Mouse (Mus musculus) cerebellum, adult 11-12 months (tissue): Measurements from ENCODE around the gene Ppp3ca.

Source experiments
- DNase-seq: peaks from one replicate; pipeline ENCODE4 v3.0.0; 2022

Gene Ppp3ca

DNA sequence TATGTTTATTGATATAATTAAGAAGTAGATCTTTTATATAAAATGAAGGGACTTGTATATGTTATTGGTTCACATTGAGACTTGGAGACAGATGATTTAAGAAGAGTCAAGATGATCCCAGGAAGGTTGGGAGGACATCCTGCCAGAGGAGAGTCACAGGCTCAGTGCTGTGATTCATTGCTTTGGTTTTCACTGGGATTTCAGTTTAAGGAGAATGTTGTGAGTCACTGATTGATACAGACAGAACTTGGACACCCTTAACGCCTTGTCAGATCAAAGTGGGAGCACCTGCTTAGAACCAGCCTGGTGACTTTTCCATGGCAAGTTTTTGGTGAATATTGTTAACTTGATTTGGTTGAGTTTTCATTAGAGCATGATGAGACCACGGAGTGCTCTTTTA lies 58.0 kb downstream of the Ppp3ca start:
- no peak for DNase-seq

DNA sequence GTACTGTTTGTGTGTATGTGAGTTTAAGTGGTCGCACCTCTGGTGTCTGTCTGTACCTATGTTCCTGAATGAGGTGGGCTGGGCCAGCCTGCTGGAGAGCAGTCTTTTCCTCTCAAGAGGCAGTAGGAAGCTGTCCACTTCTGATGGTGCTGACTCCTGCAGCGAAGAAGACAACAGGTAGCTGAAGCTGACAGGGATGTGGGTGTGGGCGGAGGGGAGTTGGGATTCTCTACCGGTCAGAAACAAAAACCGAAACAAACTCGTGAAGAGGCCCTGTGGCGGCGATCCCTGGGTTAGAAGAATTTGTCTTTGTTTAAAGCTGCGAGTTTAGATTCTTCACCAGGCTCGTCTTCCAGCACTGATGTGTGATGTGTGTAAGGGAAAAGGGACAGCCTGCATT lies 60.1 kb downstream of the Ppp3ca start:
- DNase-seq, result no peak

DNA sequence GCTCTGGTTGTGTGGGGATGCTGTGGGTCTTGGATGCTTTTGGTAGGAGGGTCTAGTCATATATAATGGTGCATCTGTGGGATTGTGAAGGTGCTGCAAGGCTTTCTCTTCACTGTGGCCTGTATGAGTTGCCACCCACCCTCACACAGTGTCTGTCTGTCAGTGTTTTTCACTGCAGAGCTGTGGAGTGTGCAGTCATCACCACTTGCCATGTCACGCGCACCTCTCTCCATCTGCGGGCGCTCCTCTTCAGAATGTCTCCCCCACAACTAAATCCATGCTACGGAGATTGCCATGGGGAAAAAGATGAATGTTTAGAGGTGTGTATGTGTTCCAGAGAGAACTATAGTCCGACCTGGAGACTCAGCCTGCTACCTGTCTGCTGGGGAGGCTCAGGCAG lies 61.7 kb downstream of the Ppp3ca start:
- no peak for DNase-seq

DNA sequence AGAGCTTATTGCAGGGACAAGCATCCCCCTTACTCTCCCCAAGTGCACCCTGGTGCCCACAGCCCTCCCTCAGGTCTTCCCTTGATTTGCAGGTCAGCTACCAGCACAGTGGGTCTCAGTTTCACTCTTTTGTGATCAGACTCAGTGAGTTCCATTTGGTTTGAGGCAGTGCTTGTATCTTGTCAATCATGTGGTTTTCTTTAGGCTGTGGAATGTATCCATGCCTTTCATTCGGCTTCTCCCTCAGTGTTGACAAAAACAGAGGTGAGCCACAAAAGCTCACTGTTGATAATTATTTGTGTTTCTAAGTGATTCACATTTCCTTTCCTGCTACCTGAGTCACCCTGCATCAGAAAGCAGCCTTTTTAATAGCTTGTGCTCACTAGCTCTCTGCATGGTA lies 66.1 kb downstream of the Ppp3ca start:
- DNase-seq, result no peak

DNA sequence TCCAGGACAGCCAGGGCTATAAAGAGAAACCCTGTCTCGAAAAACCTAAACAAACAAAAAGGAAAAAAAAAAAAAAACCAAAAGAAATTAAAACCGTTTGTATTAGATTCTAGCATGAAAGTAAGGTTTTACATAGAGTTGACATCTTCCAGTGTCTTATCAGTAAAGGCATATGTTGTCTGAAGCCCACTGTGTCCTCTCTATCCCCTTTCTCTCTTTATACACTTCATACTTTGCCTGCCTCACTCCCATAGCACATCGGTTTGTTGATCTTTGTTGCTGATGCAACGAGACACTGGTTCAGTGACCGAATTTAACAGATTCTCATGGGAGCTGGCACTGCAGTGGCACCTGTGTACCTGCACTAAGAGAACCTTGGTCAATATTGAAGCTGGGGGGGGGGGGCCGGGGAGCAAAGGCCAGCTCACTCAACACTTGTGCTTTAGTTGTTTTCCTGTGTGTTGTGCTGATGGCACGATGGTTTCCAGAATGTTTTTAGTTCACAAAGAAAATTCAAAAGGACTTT lies 66.9 kb downstream of the Ppp3ca start:
- DNase-seq, result no peak

DNA sequence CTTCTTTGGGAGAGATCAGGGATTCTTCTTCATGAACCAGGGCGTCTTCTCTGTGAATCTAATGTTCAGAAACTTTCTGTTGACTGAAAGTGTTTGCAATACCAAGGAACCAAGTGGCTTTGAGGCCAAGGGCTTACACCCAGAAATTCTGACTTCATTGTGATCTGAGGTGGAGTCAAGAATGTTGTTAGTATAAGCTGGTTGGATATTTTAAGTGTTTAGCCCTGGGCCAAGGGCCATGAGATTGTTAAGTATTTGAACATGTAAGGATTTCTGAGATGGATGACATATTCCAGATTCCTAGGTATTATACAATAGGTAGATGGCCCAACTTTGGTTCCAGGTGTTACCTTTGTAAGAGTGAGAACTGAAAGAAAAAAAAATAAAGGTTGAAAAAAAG lies 68.5 kb downstream of the Ppp3ca start:
- no peak for DNase-seq

DNA sequence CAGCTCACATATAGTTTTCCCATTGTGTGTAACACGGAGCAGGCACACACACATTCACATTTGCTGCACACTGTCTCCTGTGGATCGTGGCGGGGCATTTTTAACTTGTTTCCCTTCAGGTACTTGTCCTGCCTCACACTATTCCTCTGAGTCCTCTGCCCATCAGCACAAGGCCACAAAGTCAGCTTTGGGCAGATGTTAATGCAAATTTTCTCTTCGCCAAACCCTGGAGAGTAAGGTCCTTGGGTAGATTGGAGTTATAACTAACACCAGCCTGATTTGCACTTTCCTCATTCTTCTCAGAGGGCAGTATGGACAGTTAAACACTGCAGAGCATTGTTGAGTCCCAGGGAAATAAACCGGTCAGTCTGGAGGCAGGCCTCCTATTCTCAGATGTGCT lies 69.0 kb downstream of the Ppp3ca start:
- no peak for DNase-seq

DNA sequence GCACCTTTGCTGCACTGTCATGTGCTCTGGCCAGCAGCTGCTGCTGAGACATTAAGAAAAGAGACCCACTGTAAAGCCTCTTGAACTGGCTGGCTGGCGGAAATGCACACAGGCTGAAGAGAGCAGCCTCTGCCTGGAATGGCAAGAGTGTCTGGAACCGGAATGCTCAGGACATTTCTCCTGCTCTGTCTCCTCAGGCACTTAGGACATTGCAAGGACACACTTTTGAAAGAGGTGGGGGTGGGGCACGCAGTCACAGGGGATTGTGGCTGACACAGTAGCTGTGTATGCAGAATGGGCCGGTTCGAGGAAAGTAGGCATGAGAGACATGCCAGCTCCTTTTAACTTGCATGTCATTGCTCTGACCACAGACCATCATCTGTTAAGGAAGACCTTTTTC lies 71.7 kb downstream of the Ppp3ca start:
- no peak for DNase-seq

DNA sequence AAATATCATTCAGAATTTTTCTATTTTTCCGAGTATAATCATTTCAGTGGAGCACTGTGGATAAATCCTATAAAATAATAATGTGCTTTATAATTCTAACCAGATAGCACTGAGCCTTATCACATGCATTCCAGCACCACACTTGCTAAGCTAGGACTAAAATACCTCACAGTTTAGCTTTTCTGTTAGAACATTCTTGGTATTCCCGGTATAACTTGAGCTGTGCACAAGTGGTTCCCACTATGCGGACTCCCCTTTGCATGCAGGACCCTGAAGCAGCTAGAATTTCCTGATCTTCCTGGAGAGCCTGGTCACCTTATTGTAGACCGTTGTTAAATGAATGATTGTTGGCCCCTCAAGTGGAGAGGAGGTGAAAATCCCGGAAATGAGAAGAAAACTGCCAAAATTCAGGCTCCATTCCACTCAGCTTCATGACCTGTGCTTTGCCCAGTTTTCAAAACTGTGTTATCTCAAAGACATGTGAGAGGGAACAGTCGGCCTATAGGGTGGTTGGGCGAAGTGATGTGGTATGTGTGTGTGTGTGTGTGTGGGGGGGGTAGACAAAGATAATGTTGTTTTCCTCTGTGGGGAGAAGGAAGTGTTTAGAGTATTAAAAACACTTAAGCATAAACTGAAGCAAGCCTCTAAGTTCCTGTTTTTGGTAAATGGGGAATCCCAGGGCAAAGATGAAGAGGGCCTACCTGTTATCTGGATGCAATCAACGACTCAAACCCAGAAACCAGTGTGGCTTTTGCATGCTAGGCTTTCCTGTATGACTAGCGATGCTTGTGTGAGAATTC lies 72.5 kb downstream of the Ppp3ca start:
- no peak for DNase-seq

DNA sequence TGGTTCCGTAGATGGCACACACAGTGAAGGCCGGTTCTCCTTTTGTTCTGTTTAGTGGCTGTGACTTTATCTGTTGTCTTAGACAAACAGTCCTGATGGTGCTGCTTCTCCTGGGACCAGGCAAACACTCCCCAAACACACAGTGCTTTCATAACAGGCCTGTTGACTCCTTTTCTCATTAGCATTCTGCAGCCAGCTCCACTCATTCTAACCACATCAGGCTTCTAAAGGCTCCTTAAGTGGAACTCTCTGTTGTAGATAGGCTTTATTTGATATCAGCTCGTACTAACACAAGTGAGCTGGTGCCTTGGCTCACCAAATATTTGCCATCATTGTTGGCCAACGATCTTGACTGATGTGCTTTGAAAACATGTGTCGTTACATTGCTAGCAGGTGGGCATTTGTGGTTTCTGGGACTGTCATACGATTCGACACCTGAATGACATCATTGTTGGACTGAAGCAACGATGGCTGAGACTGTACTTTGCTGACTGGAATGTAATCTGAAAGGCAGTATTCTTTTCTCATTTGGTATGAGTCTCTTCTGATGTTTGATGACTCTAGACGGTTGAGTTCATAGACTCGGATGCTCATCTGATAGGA lies 74.5 kb downstream of the Ppp3ca start:
- no peak for DNase-seq

DNA sequence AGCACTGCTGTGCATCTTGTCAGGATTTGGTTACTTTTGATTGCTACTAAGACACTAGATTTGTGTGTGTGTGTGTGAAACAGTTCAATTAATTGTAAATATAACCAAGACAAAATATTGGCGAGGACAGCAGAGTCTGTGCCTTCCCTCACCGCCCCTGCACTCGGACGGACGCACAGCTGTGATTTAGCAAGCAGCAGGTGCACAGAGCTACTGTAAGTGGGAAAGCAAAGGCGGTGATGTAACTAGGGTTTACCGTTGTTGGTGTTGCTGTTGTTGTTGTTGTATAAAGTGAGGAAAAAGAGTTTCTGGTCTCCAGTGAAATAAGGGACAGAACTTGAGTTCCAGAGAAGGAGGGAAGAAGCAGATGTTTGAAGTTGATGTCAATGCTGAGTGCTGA lies 75.5 kb downstream of the Ppp3ca start:
- DNase-seq, result no peak

DNA sequence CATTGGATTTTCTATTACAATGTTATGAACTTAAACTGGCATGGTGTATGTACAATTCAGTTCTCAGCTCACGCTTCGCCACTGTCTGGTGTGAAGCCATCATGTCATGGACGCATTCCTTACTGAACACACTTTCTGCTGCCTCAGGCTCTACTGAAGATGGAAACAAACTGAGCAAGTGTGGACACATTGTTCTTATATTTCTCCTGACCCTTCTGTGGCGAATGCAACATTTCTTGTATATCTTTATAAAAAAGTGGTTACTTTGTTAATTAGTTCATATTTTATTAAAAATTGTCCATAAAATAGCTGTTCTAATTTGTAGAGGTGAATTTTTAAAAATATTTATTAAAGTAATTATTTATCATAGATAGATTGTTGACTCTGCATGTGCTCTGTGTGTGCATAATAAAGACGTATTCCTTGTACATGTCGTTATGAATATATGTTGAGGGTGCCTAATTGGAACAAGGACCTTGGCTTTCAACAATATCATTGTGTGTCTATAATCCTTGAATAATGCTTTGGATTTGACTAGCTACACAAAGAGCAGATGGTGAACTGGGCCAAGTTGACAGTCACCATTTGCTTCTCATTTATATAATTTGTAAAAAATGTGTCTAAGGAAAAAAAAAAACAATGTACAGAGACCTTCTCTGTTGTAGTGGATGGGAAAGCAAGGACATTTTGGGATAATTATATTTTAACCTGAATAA lies 79.0 kb downstream of the Ppp3ca start:
- DNase-seq, result no peak

DNA sequence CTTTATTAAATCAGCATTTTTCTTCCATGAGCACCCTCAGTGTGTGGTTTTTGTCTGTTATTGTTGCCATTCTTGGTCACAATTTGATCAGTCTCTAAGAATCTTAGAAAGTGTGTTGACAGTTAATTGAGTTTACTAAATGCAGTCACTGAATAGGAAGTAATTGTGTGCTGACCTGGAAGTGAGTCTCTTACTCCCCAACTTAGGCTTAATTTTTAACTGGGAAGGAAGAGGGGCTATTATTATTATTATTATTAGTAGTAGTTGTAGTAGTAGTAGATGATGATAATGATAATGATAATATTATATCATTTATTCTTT lies 79.5 kb downstream of the Ppp3ca start:
- no peak for DNase-seq

DNA sequence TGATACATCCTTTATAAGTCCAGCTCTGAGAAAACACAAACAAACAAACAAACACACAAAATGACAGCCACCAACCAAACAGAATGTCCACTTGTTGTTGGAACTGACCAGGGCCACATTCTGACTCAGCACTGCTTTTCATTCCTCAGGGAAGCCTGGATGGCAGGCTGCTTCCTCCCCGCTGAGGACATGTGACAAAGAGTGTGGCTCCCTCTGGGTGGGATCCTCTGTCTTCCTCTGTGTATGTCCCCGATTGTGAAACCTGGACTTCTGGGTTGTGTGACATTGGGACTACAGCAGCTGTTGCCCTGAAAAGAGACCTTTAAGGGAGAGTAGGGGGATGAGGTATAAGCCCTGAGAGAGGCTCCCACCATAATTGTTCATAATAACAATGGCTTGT lies 80.0 kb downstream of the Ppp3ca start:
- no peak for DNase-seq

DNA sequence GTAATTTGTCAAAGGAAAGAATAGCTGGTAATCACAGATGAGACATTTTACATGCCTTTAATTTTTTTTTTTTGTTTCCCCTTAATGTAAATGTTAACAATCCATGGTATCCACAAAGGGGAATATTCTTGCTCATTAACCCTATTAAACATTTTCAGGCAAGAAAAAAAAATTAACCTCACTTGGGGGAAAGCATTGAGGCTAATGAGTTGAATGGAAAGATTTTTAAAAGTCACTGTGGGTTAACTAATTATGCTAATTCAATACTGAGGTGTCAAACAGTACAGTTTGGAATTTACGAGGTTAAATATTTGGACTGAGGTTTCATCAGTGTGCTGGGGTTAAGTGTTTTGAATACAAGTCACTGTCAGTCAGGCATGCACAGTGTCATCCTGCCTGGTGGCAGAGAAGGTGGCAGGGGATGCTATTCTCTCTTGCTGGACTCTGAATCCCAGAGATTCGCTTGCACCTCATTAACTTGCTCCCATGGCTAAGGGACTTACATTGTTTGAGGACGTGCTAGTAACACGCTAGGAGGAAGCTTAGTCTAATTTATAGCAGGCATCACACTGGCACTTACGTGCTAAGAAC lies 82.3 kb downstream of the Ppp3ca start:
- no peak for DNase-seq

DNA sequence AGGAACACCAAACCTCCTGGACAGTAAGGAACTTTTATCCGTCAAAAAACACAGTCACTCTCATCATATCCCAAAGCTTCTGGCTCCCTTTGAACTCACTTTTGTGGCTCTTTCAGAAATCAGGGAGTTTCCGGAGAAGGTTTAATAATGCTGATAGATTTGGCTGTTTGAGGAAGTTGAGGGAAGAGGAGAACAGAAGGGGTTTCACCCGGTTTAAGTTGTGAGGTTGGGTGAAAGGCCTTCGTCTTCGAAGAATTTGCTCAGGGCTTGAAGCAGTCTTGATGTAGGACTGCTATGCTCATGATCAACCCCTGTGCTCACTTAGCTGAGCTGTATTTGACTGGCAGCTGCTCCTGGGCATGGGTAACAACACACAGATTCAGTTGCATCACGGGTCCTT lies 86.2 kb downstream of the Ppp3ca start:
- no peak for DNase-seq

DNA sequence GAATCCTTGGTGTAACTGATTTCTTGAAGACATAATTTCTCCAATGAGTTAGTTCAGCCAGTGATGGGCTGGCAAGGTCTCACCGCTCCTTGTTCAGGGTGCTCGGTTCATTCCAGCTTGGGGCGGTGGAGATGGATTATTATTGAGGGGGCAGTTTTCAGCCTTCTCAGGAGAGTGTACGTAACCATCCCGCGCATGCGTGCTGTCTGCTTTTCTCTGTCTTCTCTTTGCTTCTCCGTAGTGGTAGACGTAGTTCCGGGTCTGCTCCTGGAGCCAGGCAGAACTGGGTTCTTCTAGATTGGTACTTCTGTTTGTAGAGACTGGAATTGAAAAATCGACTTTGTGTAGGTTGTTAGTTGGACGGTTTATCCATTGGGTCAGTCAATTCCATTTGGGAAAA lies 89.5 kb downstream of the Ppp3ca start:
- no peak for DNase-seq

DNA sequence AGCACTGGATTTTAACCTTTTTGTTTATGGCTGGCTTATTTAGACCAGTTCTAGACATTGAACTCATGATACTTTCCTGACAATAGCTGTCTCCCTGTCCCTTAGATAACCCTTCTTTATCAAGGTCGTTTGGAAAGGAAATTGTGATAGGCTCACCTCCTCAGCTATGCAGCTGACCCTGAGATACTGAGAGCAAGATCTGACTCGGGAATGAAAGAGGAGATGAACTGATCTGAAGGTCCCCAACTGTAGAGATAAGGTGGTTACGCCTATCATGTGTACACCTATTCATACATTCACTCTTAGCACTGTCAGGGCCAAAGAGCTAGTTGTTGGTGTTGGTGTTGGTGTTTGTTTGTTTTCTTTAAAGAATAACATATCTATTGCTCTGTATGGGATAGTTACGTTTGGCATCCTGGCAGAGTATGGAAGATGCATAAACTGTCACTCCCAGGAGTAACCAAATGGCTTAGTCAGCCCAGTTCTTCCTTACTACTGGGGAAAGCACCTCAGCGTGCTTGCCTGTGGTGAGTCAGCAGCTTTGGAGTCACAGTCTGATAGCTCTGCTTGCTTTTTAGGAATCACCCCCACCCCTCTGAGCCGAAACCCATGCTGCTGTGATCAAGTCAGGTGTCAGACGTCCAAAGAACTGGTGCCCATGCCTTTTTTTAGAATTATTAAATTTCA lies 91.5 kb downstream of the Ppp3ca start:
- DNase-seq, result no peak

DNA sequence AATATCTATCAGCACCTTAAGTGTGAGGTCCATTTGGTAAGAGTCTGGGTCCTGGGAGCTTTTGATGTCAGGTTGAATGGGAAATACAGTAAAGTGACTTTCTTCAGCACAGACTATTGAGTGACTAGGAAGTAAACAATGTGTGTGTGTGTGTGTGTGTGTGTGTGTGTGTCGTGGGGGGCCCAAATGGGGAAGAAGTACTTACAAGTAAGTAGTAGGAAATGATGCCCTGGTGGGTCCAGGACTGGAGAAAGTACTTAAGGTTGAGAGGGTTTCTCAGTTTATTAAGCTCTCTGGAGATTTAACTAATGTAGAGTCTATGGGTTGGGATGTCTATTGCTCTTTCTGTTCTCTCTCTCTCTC lies 92.0 kb downstream of the Ppp3ca start:
- no peak for DNase-seq

DNA sequence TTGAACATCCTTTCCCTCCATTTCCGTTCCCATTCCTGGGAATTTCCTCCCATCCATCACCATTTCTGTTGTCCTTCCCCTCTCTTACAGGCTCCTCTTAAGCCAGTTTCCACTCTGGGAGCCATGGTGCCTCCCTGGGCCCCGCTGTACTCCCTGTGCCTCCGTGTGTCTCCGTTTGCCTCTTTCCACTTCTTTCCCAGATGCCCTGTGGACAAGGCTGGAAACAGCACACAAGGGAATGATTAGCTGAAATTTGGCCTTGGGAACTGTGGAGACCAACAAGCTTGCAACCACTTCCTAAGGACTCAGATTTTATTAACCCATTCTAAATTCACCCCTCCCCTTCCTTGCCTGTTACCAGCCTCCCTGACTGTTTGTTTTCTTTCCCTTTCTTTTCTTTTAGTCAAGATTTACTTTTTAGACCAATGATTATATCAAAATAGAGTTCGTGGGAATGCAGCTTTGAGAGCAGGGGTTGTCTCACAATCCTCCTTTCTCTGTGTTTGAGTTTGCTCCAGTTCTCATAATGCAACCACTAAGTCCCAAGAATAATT lies 93.9 kb downstream of the Ppp3ca start:
- DNase-seq, result no peak

DNA sequence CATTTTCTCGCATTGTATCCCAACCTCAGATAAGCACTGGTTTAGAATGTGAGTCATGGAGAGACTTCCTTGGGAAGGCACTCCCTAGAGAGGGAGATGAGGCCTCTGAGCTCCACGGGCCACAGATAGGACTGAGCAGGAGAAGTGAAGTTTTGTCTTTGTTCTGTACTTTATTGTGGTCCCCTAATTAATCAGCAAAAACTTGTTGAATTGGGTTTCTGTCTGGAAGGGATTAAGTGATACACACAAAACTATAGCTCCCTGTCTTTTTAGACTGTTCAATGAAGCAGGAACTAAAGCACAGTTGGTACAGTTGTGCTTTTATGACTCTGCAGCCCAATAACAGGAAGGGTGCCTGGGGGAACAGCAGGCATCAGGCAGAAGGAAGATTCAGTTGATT lies 95.6 kb downstream of the Ppp3ca start:
- DNase-seq, result no peak

DNA sequence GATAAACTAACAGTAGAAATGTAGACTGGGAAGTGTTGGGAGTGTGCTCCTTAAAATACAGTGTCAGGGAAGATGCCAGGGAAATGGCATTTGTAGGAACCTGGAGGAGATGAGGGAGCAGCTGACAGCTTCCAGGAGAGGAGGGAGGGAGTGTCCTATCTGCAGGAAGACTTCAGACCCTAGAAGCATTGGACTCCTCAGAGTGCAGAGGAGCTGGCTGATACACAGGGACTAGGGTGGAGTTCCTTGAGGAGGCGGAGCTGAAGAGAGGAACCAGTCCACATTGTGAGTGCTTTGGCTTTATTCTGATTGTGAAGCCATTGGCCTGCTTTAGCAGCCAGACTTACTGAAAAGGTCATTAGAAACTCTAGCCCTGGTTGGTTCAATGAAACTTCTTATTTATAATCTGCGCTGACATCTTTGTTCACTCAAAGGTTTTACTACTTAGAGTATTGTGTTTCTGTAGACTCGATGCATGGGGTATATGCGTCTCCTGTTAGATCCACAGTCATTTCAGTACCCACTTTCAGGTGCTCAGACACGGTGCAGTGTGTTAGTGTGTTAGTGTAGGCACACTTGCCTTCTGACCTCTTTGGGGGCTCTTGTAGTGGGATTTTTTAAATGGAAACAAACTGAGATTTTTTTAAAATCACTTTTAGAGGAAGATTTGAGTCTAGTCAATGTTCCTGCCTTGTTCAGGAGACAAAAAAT lies 99.0 kb downstream of the Ppp3ca start:
- no peak for DNase-seq
